Mouse (Mus musculus) embryo, embryonic 11 days (tissue): ENCODE measurements around the gene Asic1.
"Not testable (repeated sequence)": the region's sequence is repeated elsewhere in the genome, so short reads cannot be mapped to it uniquely, and the experiment has no call there.

Experiments used
- DNase-seq: peaks from one replicate; pipeline ENCODE4 v3.0.0-alpha.2; 2015

Asic1 gene

GRCm38 (mm10) chr15:99664600-99665451 lies 5.3 kb upstream of the Asic1 start:
- peak; percentile 72 for DNase-seq

GRCm38 (mm10) chr15:99667544-99667943 lies 2.6 kb upstream of the Asic1 start:
- no peak for DNase-seq

DNA sequence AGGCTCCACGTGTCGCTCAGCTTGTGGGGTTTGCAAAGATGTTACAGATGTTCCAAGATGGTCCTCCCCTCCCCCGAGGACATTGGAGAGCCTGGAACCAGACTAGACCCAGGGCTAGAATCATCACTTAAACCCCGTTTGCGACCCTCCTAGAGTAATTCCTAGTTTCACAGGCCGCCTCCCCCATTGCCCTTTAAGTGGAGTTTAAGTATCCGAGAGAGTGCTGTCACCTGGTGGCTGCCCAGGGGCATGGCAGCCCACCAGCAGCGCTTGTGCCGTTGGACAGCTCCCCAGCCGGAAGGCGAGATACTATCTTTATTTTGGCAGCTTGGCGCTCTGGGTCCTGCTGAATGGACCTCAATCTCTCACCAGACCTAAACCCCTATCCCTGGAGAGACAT lies 1.3 kb upstream of the Asic1 start:
- DNase-seq: peak; percentile 90

DNA sequence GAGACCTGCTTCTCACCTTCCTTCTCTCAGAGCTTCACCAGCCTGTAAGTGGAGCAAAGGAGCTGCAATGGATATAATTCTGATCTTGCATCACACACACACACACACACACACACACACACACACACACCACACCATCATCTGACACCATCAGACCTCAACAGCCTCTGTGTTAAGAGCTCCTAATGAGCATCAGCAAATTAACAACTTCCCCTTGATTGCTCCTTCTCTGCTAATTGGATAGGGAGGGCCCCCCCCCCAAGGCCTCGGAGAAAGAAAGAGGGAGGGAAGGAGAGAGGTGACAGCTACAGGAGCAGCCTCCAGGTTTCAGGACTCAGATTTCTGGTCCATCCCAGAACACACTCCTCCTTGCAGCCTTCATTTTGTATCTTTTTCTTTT lies 776 bp upstream of the Asic1 start:
- no peak for DNase-seq

- DNase-seq: no peak
Measured at GRCm38 (mm10) chr15:99670964-99671670, 949 bp downstream of the Asic1 start.

DNA sequence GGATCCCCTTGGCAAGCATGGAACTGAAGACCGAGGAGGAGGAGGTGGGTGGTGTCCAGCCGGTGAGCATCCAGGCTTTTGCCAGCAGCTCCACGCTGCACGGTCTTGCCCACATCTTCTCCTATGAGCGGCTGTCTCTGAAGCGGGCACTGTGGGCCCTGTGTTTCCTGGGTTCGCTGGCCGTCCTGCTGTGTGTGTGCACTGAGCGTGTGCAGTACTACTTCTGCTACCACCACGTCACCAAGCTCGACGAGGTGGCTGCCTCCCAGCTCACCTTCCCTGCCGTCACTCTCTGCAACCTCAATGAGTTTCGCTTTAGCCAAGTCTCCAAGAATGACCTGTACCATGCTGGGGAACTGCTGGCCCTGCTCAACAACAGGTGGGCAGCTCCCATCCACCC lies 1.6 kb downstream of the Asic1 start:
- no peak for DNase-seq

GRCm38 (mm10) chr15:99674866-99675265 lies 4.7 kb downstream of the Asic1 start:
- DNase-seq: no peak

- DNase-seq: no peak
Measured at GRCm38 (mm10) chr15:99677089-99677488, 6.9 kb downstream of the Asic1 start.

DNA sequence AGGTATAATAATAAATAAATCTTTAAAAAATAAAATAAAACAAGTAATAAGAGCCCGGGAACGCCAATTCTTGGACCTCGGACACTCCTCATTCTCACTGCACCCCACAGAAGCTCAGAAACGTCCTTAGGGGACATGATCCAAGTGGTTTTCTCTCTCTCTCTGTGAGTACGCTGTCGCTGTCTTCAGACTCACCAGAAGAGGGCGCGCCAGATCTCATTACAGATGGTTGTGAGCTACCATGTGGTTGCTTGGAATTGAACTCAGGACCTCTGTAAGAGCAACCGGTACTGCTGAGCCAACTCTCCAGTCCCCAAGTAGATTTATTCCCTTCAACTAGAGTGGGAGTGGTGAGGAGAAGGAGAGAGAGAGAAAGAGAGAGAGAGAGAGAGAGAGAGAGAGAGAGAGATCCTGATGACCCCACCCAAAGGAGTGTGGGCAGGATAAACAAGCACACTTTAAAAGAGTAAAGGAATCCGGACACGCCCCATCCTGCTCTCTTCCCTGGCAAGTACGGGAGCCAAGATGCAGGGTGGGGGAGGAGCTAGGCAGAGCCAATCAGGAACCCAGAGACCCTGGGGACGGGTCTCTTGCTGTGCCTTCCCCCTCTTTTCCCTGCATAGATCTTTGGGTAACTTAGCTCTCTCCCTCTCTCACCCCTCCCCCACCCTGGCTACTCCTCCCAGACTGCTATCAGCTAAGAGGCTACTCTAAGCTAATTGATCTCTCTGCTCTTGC lies 8.1 kb downstream of the Asic1 start:
- DNase-seq: peak; percentile 67

DNA sequence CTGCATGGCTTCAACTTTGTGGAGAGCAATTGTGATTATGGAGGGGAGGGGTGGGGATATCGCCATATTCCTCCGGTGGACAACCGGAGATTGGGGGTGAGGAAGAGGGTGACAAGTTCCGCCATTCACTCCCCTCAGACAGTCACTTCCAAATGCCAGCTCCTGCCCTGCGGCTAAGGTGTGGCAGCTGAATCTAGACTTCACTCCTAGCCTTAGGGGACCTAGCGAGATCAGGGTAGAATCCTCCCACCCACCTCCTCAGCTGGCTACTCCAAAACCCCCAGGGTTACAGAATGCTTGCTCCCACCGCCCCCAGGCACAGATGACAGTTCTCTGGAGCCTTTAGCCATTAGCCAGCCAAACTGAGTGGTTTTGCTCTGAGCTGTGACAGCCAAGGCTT lies 8.8 kb downstream of the Asic1 start:
- no peak for DNase-seq

DNA sequence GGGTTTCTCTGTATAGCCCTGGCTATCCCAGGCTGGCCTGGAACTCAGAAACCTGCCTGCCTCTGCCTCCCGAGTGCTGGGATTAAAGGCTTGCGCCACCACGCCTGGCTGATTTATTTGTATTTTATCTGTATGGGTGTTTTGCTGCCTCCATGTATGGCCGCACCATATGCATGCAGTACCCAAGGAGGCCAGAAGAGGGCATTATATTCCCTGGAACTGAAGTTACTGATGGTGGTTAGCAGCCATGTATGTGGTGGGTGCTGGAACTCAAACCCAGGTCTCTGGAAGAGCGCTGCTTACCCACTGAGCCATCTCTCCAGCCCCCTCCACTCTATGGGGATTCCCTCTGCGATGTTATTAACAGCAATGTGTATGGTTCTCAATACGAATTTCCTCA lies 12.7 kb downstream of the Asic1 start:
- no peak for DNase-seq

- no peak for DNase-seq
Measured at GRCm38 (mm10) chr15:99684156-99684555, 14.0 kb downstream of the Asic1 start.

GRCm38 (mm10) chr15:99688712-99689111 lies 18.5 kb downstream of the Asic1 start:
- peak; percentile 82 for DNase-seq

- no peak for DNase-seq
Measured at GRCm38 (mm10) chr15:99690924-99691323, 20.8 kb downstream of the Asic1 start.

- no peak for DNase-seq
Measured at GRCm38 (mm10) chr15:99691976-99692375, 21.8 kb downstream of the Asic1 start.

DNA sequence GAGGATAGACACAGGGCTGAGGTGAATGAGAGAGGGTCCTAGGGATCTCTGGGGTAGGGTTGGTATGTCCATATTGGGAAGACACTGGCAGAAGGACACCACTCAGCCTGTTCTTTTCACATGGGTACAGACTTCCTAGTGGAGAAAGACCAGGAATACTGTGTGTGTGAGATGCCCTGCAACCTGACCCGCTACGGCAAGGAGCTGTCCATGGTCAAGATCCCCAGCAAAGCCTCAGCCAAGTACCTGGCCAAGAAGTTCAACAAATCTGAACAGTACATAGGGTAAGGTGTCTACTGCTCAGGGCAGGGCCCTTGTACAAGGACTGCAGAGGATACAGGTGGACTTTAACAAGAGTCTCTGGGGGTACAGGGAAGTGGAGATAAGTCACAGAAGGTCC lies 27.1 kb downstream of the Asic1 start:
- DNase-seq: no peak

DNA sequence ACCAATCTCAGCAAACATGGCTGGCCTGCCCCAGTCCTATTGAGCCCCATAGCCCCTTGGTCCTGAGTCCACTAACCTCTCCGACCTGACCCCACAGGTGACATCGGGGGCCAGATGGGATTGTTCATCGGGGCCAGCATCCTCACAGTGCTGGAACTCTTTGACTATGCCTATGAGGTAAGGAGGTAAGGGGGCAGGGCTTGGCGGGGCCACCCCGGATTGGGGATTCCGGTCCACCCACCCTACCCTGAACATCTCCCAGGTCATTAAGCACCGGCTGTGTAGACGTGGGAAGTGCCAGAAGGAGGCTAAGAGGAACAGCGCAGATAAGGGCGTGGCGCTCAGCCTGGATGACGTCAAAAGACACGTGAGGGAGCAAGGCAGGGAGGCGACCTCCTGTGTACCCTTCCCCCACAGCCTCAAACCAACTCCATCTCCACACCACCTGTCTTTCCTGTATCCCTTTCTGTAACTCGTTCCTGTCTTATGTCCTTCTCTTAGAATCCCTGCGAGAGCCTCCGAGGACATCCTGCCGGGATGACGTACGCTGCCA lies 28.4 kb downstream of the Asic1 start:
- DNase-seq: no peak

- DNase-seq: no peak
Measured at GRCm38 (mm10) chr15:99699715-99700114, 29.5 kb downstream of the Asic1 start.

DNA sequence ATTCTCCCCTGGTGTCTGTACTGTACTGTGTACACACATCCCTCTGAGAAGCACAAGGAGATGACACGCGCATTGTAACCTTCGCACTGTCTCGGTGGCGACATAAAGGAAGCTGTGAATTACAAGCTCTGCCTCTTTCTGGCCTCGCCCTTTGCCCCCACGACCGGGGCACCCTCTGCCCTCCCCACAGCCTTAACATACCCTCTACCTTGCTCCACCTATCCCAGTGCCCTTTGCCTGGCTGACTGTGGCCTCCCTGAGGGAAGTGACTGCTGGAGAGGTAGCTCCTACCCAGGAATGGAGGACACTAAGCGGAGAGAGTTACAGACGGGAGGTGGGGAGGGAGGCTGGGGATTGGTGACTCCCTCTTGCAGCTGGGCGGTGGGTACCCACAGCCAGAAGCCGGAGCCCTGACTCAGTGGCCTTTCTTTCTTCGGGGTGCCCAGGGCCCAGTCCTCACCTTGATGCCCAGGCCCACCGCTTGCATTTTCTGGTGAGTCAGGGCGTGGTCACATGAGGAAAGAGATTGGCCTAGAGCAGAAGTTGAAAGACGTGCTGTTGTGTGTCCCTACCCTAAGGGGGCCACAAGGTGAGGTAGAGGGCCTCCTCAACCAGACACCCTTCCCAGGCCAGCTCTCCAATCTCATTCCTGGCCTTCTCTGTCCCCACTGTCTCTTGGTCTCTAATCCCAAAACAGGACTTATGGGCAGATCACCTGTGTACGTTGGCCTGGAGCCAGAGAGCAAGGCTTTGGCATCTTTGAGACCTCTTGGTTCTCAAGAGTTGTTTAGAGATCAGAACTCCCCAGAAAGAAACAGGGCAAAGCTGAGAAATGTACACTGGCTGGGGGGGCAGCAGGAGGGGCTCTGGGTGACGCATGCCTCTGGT lies 30.3 kb downstream of the Asic1 start:
- DNase-seq: no peak

DNA sequence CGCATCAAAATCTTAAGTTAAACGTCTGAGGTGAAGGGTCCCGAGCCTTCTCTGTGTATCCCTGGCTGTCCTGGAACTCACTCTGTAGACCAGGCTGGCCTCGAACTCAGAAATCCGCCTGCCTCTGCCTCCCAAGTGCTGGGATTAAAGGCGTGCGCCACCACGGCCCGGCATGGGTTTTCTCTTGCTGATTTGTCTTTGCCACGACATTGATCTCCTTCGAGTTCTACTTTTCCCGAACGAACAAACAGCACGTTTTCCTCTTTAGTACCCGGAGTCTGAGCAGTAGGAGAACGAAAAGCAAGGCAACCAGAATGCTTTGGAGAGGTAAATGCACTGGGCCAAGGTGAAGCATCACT lies 31.5 kb downstream of the Asic1 start:
- not testable (repeated sequence) for DNase-seq

DNA sequence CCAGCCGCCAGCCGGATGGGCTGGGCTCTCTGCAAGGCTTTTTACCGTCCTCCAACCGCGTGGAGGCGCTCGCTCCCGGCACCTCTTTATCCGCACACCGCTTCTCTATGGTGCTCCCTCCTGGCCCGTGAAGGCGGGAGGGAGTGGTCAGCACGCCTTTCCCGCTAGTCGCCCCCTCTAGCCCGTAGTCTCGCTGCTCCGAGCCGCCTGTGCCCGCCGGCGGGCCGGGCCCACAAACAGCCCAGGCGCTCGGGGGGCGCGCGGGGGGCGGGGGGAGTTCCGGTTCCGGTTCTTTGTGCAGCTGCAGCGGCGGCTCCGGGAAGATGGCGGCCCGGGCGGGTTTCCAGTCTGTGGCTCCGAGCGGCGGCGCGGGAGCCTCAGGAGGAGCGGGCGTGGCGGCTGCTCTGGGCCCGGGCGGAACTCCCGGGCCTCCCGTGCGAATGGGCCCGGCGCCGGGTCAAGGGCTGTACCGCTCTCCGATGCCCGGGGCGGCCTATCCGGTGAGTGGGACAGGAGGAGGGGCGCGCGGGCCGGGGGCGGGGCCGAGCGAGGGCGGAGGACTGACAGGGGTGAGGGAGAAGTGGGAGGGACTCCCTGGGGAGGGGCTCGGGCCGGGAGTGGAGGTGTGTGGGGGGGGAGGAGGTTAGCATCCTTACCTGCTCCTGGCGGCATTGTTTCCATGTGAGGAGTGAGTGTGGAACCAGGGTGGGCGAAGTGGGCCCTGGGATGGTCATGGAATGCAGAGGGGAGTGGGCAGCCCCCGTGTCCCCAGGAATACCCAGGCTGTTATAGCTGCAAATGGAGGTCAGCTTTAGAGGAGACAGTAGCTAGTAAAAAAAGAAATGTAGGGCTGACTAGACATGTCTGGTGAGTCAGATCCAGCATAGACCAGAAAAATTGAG lies 32.1 kb downstream of the Asic1 start, which contains the start of gene Smarcd1:
Gene Smarcd1 (plus strand): TSS at position 131 of the 902 bp plus-strand sequence.
- DNase-seq: peak; percentile 98
